Mouse (Mus musculus) 3T3-L1 (cell line): ENCODE results near the gene Gm20388.

Experiments
- DNase-seq: peaks from one replicate; pipeline ENCODE4 v3.0.0-alpha.2; 2015; ENCODE audit warnings: low read depth, low spot score

The Gm20388 gene

GRCm38 (mm10) chr8:122717869-122718509 lies 2807.3 kb downstream of the Gm20388 start:
- DNase-seq: no peak

DNA sequence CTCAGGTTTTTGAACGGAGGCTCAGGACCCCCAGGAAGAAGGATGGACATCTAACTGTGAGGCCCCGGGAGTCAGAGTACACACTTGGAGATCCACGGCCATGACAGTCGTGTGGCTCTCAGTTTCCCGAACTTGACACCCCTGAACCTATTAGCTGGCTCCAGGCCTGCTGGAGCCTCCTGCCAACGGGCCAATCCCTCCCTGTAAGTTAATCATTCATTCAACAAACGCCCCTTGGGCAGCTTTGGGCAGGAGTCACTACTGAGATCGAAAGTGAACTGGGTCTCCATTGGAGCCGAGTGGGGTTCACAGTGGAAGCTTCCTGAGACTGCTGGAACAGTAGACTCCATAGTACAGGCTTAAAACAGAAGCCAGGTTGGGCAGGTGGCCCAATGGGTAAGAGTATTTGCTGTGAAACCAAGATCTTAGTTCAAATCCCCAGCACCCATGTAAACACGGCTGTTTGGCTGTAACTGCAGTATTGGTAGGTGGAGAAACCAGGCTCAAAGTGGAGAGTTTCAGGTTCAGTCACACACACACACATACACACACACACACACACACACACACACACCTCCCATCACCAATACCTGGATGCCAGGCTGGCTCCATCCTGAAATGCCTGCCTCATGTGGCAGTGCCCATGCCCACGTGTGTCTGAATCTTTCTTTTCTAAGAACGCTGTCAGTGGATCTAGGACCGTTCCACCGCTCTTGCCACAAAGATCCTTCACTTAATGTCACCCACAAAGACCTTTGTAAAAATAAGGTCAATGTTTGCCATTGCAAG lies 2808.3 kb downstream of the Gm20388 start:
- no peak for DNase-seq

DNA sequence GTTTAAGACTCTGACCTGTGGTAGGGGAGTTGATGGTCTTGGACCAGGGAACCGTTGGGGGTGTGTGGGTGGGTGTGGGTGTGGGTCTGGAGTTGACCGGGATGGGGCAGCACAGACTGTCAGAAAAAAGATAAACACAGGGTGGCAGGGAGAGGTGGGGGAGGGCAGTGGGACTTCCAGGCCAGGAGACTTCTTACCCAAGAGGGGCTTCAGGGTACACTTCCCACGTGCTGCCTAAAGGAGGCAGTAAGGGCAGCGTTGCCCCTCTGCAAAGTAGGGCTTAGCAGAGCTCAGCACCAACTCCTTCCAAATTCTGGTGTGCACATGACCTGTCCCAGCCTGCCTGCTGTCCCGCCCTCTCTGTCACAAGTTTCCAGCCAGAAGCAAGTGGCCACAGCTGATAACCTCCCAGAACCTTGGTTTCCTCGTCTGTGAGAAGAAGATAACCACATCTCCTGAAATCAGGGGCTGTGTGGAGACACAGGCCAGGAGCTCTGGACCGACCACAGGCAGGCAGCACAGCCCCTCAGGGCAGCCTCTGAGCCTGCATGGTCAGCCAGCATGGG lies 2808.9 kb downstream of the Gm20388 start:
- DNase-seq: no peak

- DNase-seq: no peak
These were observed 2809.6 kb downstream of the Gm20388 start for GRCm38 (mm10) chr8:122720070-122720729.

DNA sequence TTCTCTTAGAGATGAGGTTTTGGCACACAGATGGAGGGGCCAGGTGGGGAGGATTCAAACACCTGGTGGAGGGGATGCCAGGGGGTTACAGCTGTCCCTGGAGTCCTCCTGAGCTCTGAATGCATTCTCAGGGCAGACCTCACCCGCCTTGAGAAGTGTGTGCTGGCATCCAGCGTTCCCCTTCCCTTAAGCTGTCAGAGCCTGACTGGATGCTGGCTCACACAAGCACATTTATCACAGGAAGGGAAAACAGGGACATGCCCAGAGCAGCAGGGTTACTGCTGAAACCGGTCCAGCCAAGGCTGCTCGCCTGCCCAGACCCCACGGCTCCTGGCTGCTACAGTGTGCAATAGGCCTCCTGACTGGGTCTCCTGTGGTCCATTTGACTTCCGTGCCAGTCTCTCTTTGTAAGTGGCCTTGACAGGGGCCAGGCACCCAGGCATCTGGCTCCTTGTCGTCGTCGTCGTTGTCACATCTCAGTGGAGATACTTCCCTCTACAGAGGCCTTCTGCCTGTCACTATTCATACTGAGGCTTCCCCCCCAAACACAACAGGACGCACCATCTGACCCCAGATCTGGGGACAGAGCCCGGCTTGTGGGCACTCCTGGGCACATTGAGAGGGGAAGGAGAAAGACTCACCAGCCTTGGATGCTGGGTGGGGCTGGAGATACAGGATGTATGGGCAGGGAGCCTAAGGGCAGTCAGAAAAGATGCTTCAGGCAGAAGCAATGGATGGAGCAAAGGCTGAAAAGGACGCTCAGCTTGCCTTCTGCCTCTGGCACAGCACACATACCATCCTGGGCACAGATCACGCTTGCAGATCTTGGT lies 2810.4 kb downstream of the Gm20388 start:
- no peak for DNase-seq

DNA sequence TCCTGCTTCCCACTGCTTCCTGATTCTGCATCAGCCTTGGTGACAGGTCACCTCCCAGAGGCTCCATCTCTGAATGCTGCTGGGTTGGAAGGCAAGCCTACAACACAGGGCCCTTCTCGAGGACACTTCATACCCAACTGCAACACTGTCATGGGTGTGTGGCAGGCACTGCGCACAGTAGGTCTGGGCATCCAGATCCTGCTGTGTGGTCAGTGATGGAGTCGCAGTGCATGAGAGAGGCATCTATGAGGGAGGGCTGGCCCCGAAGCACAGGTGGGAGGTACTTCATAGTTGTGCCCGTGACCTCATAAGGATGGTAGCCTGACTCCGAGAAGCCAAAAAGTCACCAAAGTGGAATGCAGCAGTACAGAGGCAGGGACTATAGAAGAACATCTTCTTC lies 2814.5 kb downstream of the Gm20388 start:
- no peak for DNase-seq

DNA sequence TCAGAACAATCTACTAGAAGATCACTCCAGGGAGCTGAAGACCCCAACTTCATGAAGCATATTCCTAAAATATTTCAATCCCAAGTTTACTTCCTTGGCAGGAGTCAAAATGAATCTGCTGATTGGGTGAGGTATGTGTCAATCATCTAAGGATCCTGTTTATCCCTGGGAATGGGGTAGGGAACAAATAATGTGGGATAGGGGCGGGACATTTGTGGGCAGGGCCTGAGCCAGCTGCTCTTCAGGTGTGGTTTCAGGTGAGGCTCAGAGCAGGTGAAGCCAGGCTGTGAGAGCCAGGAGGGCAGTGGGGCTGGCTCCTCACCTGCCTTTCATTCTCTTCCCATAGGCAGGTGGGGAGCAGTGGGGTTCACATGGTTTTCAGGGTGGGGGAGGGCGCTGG lies 2816.1 kb downstream of the Gm20388 start:
- DNase-seq: no peak

- no peak for DNase-seq
These were observed 2816.8 kb downstream of the Gm20388 start for GRCm38 (mm10) chr8:122727412-122727811.

GRCm38 (mm10) chr8:122728630-122729029 lies 2818.0 kb downstream of the Gm20388 start:
- DNase-seq: no peak

DNA sequence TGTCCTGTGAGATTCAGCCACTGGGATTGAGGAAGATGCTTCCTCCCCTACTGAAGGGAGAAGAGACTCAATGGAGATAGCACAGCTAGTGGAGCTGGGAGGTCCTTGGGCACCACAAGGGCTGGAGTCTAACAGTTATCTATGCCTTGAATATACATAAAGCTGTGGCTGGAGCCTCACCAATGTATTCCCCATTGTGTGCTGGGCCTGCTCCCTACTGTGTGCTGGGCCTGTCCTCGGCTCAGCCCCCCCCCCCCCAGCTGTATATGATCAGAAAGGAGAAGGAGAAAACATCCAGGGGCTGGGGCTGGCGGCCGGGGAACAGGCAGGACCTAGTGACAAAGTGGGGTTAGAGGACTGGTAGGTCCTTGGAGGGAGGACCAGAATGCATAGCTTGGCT lies 2824.5 kb downstream of the Gm20388 start:
- no peak for DNase-seq

DNA sequence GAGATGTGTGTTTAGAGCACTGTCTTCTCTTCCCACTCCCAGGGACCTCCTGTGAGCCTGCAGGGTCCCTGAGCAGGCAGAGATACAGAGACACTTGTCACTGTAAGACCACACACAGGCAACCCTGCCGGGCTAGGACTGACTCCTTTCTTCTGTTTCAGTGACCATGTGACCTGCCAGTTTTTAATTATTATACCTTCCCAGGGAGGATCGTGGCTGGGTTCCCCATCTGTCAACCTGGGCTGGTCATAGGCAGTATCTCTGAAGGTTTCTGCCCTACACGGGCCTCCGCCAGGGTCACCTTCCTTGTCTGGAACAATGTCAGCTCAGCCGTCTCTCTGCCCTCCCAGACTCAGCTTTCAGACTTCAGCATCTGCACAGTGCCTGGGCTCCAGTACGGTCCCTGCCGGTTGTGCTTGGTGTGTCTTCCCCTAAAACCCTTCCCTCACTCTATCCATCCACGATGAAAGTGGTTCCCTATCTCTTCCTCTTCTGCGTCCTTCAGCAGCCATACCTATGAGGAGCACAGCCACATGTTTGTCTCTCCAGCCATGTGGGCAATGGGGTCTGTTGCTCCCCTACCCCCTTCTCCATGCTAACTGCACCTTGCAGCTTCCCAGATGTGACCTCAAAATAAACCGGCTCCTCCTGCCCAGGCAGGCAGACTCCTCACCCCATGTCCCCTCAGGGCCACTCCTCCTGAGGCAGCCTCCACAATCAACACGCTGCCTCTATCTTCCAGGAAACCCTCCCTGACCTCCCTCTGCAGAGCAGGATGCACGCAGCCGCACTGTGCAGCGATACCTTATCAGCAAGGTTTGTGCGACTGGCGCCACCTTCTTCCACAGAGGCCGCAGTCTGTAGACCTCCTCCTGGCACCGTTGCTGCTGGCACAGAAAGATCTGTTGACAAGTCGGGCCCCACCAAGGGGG lies 2825.2 kb downstream of the Gm20388 start:
- no peak for DNase-seq

DNA sequence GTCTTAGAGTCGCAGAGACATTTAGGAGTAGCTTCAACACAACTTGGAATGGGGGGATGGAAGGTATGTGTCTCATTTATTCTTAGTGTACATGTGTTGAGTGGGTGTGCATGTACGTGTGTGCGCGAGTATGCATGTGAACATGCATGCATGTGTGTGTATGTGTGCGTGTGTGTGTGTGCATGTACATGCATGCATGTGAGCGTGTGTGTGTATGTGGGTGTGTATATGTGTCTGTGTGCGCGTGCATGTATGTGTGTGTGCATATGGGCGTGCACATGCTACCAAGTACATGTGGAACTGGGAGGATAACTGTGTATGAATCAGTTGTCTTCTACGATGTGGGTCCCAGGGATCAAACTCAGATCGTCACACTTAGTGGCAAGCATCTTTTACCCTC lies 2826.0 kb downstream of the Gm20388 start:
- DNase-seq: no peak

DNA sequence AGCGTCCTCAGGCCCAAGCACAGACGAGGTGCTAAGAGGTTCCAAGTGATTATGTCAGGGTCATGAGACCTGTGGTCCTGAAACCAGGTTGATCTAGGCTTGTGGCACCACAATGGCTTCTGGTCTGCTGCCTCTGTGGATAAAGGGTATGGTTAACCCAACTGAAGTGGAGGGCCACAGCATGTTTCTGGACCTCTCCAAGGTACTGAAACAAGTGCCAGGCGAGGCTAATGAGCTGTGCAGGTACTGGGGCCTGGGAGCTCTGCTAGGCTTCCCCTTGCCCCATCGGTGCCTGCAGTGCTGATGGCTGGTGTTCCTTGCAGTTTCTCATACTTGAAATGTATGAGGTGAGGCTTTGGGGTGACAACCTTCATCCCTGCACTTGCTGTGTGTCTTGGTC lies 2826.4 kb downstream of the Gm20388 start:
- DNase-seq: no peak

DNA sequence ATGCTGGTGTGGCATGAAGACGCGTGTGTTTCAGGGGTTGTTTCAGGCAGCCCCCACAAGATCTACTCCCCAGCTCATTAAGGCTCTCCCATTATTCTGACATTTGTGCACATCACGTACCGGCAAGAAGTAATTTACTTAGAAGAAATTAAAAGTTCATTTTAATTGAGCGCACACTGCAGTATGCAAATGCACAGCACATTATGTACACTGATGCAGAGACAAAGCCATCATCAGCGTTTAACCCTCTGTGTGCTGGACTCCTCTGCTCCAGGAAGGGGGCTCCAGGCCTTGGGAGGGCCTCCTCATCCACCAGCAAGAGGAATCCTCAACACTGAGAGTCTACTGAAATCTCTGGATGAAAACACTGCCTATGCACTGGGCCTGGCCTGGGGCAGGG lies 2827.2 kb downstream of the Gm20388 start:
- DNase-seq: no peak

- DNase-seq: no peak
These were observed 2828.6 kb downstream of the Gm20388 start for GRCm38 (mm10) chr8:122739102-122739725.

- no peak for DNase-seq
These were observed 2831.8 kb downstream of the Gm20388 start for GRCm38 (mm10) chr8:122742471-122742870.

DNA sequence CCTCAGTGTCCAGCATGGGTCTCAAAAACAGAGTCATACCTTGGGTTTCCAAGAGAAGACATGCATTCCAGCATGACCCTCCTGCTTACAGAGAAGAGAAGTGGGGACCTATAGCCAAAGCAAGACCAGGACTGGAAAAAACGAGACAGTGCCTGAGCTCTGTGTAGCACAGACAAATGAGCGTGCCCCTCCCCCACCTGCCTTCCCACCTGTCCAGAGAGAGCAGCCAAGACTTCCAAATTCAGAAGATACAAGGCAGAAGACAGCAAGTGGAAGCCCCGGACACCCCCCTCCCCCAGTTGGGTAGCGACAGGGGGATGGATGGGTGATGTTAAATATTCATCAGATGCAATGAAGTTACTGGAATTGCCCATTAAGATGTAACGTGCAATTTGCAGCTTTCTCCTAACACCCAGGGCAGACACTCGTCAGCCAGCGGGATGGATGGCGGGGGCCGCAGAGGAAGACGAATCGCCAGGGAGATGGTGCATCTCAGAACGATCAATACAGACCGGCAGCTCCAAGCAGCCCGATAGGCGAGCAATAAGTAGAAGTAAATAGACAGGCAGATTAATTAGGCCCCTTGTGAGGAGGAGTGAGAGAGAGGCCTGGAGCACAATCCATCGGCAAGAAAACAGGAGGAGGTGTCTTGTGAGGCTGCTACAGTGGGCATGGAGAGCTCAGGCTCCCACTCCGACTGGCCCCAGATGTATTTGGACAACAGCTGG lies 2834.5 kb downstream of the Gm20388 start:
- DNase-seq: no peak

GRCm38 (mm10) chr8:122745750-122746275 lies 2835.2 kb downstream of the Gm20388 start:
- no peak for DNase-seq

GRCm38 (mm10) chr8:122746439-122746838 lies 2835.8 kb downstream of the Gm20388 start:
- DNase-seq: no peak
